Mouse (Mus musculus) Patski (cell line): ENCODE measurements at regions not wholly inside any gene's neighbourhood (a gene's known extent, or its start where the extent isn't known, plus 50 kb on each side); places are given as distances from the start of the nearest gene placed in this dataset.
"Not testable (repeated sequence)": the region's sequence is repeated elsewhere in the genome, so short reads cannot be mapped to it uniquely, and the experiment has no call there.

Experiments
- ATAC-seq: fragments of 100-300 bp; one replicate; pipeline ENCODE4 v1.8.0; 2021
- CTCF ChIA-PET: fragments of 350-600 bp; sonication (Branson Sonifier 250); formaldehyde crosslinking; loops from one replicate; lab custom pipeline; 2022; ENCODE audit warnings: inconsistent platforms; lab: Charles Lee
- POLR2A ChIA-PET: fragments of 350-600 bp; sonication (Branson Sonifier 250); formaldehyde crosslinking; loops from one replicate; lab custom pipeline; 2022; ENCODE audit warnings: antibody characterized with exemption, inconsistent platforms; lab: Charles Lee
- DNase-seq: peaks from one replicate; pipeline ENCODE4 v3.0.0-alpha.2; 2011; ENCODE audit warnings: low read depth, low spot score
- H3K27me3 ChIP-seq: fragments of 371-371 bp; one replicate; pipeline ENCODE4 v1.5.1; 2021
- CTCF ChIP-seq: fragments of 100-300 bp; IDR thresholded peaks from one replicate; pipeline ENCODE4 v1.5.1; 2021
- in situ Hi-C: fragments of 300-500 bp; cut with MboI; formaldehyde crosslinking; loops from 3 replicates; pipeline ENCODE4 v1.11.1; 2018; ENCODE audit warnings: low pct_unique_long_range_greater_than_20kb, mixed read lengths

DNA sequence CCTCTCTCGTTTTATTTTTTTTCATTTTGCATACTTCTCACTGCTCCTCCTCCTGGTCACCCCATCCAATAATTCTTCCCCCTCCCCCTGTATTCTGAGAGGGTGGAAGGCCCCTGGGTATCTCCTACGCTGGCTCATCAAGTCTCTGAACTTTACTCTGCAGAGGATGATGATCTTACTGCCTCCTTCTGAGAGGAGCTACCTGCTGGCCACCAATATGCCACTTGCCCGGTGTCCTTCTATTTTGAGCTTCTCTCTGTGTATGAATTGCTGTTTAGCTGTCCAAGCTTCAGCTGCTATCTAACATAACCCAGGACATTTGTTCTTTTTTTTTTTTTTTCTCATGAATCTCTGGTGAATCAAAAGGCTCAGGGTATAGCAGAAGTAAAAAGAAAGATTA is 173.2 kb downstream of the Dio2 start:
- POLR2A ChIA-PET: no interaction called here
- in situ Hi-C loops: no loop called here
- CTCF ChIA-PET: no interaction called here

DNA sequence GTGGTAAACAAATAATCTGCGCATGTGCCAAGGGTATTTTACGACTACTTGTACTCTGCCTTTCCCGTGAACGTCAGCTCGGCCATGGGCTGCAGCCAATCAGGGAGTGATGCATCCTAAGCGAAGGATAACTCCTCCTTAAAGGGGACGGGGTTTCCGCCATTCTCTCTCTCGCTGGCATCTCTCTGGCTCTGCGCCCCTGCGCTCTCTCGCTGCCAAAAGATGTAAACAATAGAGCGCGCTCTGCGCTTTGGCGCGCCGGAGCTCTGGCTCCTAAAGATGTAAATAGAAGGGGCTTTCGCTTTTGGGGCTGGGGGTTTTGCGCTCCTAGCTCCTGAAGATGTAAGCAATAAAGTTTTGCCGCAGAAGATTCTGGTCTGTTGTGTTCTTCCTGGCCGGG is 173.6 kb downstream of the Dio2 start:
- in situ Hi-C loops, CTCF ChIA-PET, DNase-seq, H3K27me3 ChIP-seq, ATAC-seq, POLR2A ChIA-PET: not testable (repeated sequence)

More for the DNA sequence above, 173.2 kb downstream of the Dio2 start:
- no peaks in the 10 kb centered on the region for H3K27me3 ChIP-seq
- DNase-seq (no peak), ATAC-seq (no peak)
- no peak for TF ChIP-seq CTCF

DNA sequence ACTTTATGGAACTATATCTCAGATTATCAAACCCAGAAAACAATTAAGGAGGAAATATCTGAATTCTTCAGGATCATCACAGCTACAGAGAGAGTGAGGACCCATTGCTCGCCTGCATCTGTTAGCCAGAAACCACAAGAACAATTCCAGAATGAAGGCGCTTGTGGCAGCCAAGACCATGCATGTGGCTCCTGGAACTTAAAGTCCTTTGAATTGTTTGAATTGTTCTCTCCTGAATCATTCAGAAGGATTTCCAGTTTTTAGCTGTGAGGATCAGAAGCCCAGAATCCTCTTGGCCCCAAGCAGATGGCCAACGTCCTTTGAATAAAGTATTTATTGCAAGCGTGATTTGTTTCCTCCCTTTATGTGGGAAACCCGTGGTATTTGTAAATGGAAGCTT is 195.9 kb downstream of the Dio2 start:
- in situ Hi-C loops: no loop called here
- ChIA-PET POLR2A (no interaction called here), CTCF (no interaction called here)
- DNase-seq: no peak
- no peak for TF ChIP-seq CTCF
- H3K27me3 ChIP-seq: no peaks in the 10 kb centered on the region
- ATAC-seq: no peak
